Mouse (Mus musculus) forebrain, embryonic 14.5 days (tissue): ENCODE results near the gene Dhrs3. TPM values are rescaled to one million over a fixed set of nuclear protein-coding genes. Genes with fewer than 3 reads are reported as not detected.

Experiments used
- ATAC-seq: fragments of 200-750 bp; cut with Nextera tagmentation; 2 replicates; pipeline ENCODE4 v1.8.0; 2017; ENCODE audit warnings: mild to moderate bottlenecking, moderate library complexity
- DNase-seq: peaks from one replicate; pipeline ENCODE4 v3.0.0-alpha.2; 2015; ENCODE audit warnings: low spot score
- H3K27ac ChIP-seq: fragments of 300-500 bp; sonication (generic); 2 replicates; pipeline ENCODE4 v1.5.1; 2014; ENCODE audit warnings: low read depth, mild to moderate bottlenecking, control low read depth, low read length, moderate library complexity
- H3K27me3 ChIP-seq: fragments of 300-500 bp; sonication (generic); replicated peaks from 2 replicates; pipeline ENCODE4 v1.6.1; 2014; ENCODE audit warnings: low read length, control low read depth, mixed read lengths; ENCODE audit not compliant: control insufficient read depth, insufficient read depth
- H3K36me3 ChIP-seq: fragments of 300-500 bp; sonication (generic); 2 replicates; pipeline ENCODE4 v1.6.1; 2014; ENCODE audit warnings: low read length, control low read depth; ENCODE audit not compliant: control insufficient read depth, insufficient read depth
- H3K4me1 ChIP-seq: fragments of 300-500 bp; sonication (generic); 2 replicates; pipeline ENCODE4 v1.6.1; 2014; ENCODE audit warnings: antibody characterized with exemption, low read length, control low read depth; ENCODE audit not compliant: control insufficient read depth, insufficient read depth
- H3K4me2 ChIP-seq: fragments of 300-500 bp; sonication (generic); 2 replicates; pipeline ENCODE4 v1.6.1; 2014; ENCODE audit warnings: mild to moderate bottlenecking, control low read depth, low read length
- H3K4me3 ChIP-seq: fragments of 300-500 bp; sonication (generic); 2 replicates; pipeline ENCODE4 v1.5.1; 2014; ENCODE audit warnings: low read depth, low read length, control low read depth
- H3K9ac ChIP-seq: fragments of 300-500 bp; sonication (generic); 2 replicates; pipeline ENCODE4 v1.6.1; 2014; ENCODE audit warnings: mild to moderate bottlenecking, low read length, control low read depth, moderate library complexity
- H3K9me3 ChIP-seq: fragments of 300-500 bp; sonication (generic); replicated peaks from 2 replicates; pipeline ENCODE4 v1.6.1; 2016; ENCODE audit warnings: low read length, control low read depth, mixed read lengths; ENCODE audit not compliant: control insufficient read depth
- WGBS: fragments of 180-500 bp; shearing (Covaris S2); extraction: QIAGEN DNeasy Blood & Tissue Kit; methylation state at CpG from one replicate; pipeline ENCODE4 v1.1.7; 2014; 5-methylcytosine and 5-hydroxymethylcytosine counted together
- polyA plus RNA-seq: library from polyadenylated mRNA; unstranded; fragments of >200 nt; fragmentation: Nextera tagmentation; extraction: Ambion mirVana; gene quantifications from 2 replicates; pipeline ENCODE4 v1.2.1, GENCODE M21; 2014

Dhrs3 gene
- polyA plus RNA-seq, 1 experiment from 2014 or later = 16.1 TPM

DNA sequence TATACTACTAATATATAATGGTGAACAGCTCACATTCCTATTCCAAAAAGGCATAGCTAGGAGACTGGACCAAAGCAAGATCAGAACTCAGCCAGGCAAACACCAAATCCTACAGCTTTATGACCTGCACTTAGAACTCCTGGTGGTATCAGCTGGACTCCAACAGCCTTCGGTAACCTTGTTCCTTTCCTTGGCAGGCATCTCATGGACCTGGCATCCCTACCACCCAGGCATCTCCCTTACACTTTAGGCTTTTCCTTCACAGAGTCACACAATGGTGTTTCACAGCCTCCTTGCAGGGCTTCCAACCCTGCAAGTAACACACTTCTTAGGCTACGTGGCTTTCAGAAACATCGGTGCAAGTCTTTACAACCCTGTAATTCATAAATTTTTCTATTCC lies 75.7 kb downstream of the Dhrs3 start:
- ATAC-seq (no peak), DNase-seq (no peak)
- WGBS = 89% methylated on average over 3 of the region's 3 CpGs
- Histone ChIP-seq H3K27me3 (no peaks in the 10 kb centered on the region), H3K36me3 (no peaks in the 10 kb centered on the region), H3K4me3 (no peak overlapping the region), H3K9me3 (no peaks in the 10 kb centered on the region), H3K4me2 (no peak overlapping the region), H3K27ac (no peak overlapping the region), H3K4me1 (no peaks in the 10 kb centered on the region), H3K9ac (no peak overlapping the region)

DNA sequence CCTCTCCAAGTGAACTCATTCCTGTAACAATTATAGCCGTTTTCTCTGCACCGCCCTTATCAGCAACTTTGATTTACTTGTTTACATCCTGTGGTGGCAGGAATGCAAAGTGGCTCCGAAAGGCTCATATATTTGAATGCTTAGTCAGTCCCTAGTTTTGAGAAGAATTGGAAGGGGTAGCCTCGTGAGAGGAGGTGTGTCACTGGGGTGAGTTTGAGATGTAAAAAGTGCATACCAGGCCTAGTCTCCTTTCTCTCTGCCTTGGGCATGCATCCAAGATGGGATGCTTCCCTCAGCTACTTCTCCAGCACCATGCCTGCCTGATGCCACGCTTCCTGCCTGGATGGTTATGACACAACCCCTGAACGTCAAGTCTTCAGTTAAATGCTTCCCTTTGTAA lies 76.4 kb downstream of the Dhrs3 start:
- no peak overlapping the region for H3K4me2 ChIP-seq
- no peak for DNase-seq
- H3K4me3 ChIP-seq = no peak overlapping the region
- WGBS = 73% methylated on average over 6 of the region's 6 CpGs
- no peak overlapping the region for H3K9ac ChIP-seq
- no peaks in the 10 kb centered on the region for H3K27me3 ChIP-seq
- no peak for ATAC-seq
- no peaks in the 10 kb centered on the region for H3K9me3 ChIP-seq
- no peak overlapping the region for H3K27ac ChIP-seq
- H3K36me3 ChIP-seq = no peaks in the 10 kb centered on the region
- H3K4me1 ChIP-seq = no peaks in the 10 kb centered on the region

DNA sequence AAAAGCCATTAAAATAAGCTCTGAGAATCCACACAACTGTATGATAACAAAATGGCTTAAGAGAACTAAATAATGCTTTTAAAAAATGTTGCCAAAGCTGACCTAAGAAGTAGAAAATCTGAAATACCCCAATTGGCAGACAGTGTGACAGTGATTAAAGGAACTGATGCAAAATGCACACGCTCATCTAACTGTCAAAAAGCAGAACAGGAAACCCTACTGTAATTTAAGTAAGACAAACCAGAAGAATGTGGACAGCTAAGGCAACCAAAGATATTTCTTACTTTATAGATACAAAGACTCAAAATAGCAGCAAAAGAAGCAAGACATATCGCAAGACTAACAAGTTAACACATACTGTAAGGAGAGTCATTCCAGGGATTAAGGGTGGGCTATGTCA lies 78.4 kb downstream of the Dhrs3 start:
- 96% methylated on average over 2 of the region's 2 CpGs for WGBS
- Histone ChIP-seq H3K4me2 (no peak overlapping the region), H3K9me3 (no peaks in the 10 kb centered on the region), H3K4me3 (no peak overlapping the region), H3K27me3 (no peaks in the 10 kb centered on the region), H3K4me1 (no peaks in the 10 kb centered on the region), H3K36me3 (no peaks in the 10 kb centered on the region), H3K9ac (no peak overlapping the region), H3K27ac (no peak overlapping the region)
- ATAC-seq (no peak), DNase-seq (no peak)

- H3K4me2 ChIP-seq = no peak overlapping the region
- 79% methylated on average over 6 of the region's 6 CpGs for WGBS
- H3K4me3 ChIP-seq = no peak overlapping the region
- H3K9me3 ChIP-seq = no peaks in the 10 kb centered on the region
- H3K9ac ChIP-seq = no peak overlapping the region
- ATAC-seq (no peak), DNase-seq (no peak)
- no peaks in the 10 kb centered on the region for H3K4me1 ChIP-seq
- no peaks in the 10 kb centered on the region for H3K27me3 ChIP-seq
- no peaks in the 10 kb centered on the region for H3K36me3 ChIP-seq
- no peak overlapping the region for H3K27ac ChIP-seq
Measured at GRCm38 (mm10) chr4:144972948-144973720, 80.5 kb downstream of the Dhrs3 start.

GRCm38 (mm10) chr4:144974458-144974857 lies 81.8 kb downstream of the Dhrs3 start:
- Histone ChIP-seq H3K9ac (no peak overlapping the region), H3K36me3 (no peaks in the 10 kb centered on the region), H3K4me1 (no peaks in the 10 kb centered on the region), H3K4me3 (no peak overlapping the region), H3K4me2 (no peak overlapping the region), H3K9me3 (no peaks in the 10 kb centered on the region), H3K27me3 (no peaks in the 10 kb centered on the region), H3K27ac (no peak overlapping the region)
- ATAC-seq (no peak), DNase-seq (no peak)
- 74% methylated on average over 3 of the region's 3 CpGs for WGBS

DNA sequence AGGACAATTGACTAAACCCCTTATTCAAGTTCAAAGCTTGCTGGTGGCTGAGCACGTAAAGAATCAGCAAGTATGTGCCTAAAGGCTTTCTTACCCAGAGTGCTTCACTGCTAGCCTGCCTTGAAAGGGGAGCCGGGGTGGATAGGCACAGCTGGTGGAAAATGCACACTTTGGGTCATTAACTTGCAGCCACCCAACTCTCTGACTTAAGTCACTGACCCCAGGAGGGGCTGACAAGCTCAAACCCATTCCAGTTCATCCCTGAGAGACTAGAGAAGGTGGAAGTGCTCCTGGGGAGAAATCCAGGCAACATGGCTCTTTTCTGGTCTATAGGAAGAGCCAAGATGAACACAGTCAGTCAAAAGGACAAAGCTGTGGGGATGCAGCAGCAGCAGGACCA lies 82.9 kb downstream of the Dhrs3 start:
- no peak overlapping the region for H3K4me3 ChIP-seq
- WGBS = 30% methylated on average over 2 of the region's 2 CpGs
- no peak overlapping the region for H3K27ac ChIP-seq
- no peak for ATAC-seq
- no peaks in the 10 kb centered on the region for H3K4me1 ChIP-seq
- no peak overlapping the region for H3K4me2 ChIP-seq
- no peaks in the 10 kb centered on the region for H3K9me3 ChIP-seq
- H3K36me3 ChIP-seq = no peaks in the 10 kb centered on the region
- no peaks in the 10 kb centered on the region for H3K27me3 ChIP-seq
- no peak for DNase-seq
- H3K9ac ChIP-seq = no peak overlapping the region

GRCm38 (mm10) chr4:144977057-144977456 lies 84.4 kb downstream of the Dhrs3 start:
- H3K9ac ChIP-seq = no peak overlapping the region
- no peak for ATAC-seq
- WGBS = 90% methylated on average over 1 of the region's 1 CpGs

More at GRCm38 (mm10) chr4:144977057-144977456, 84.4 kb downstream of the Dhrs3 start:
- Histone ChIP-seq H3K36me3 (no peaks in the 10 kb centered on the region), H3K27me3 (no peaks in the 10 kb centered on the region), H3K27ac (no peak overlapping the region), H3K9me3 (no peaks in the 10 kb centered on the region), H3K4me3 (no peak overlapping the region), H3K4me2 (no peak overlapping the region), H3K4me1 (no peaks in the 10 kb centered on the region)
- no peak for DNase-seq

Other genes with a start within 250 kb of the Dhrs3 start
- gene Gm436, start 206.5 kb upstream of the Dhrs3 start, polyA plus RNA-seq = not detected in 2 replicates
- gene Gm13178, start 171.4 kb upstream of the Dhrs3 start, polyA plus RNA-seq = not detected in 2 replicates
- not detected in 2 replicates for gene Gm438, start 106.2 kb upstream of the Dhrs3 start, polyA plus RNA-seq